Mouse (Mus musculus) cerebellum, adult 2 months (tissue): Measurements from ENCODE around the gene Map2k5.

Experiments
- CTCF ChIP-seq: fragments of 200-500 bp; IDR thresholded peaks from 2 replicates; pipeline ENCODE4 v1.5.1; 2011; ENCODE audit warnings: low read depth, mild to moderate bottlenecking, control low read depth, low read length, moderate library complexity, borderline replicate concordance; ENCODE audit not compliant: insufficient read depth
- POLR2A ChIP-seq: fragments of 200-500 bp; IDR thresholded peaks from 2 replicates; pipeline ENCODE4 v1.6.1; 2011; ENCODE audit warnings: low read length, control low read depth, borderline replicate concordance; ENCODE audit not compliant: insufficient read depth

GRCm38 (mm10) chr9:63241961-63242360, 135.7 kb downstream of the Map2k5 start:
- TF ChIP-seq POLR2A = no peak
- TF ChIP-seq CTCF = no peak
